Mouse (Mus musculus) olfactory bulb, adult 2 months (tissue): ENCODE measurements around the gene Mrgprd. TPM values are rescaled to one million over a fixed set of nuclear protein-coding genes. Genes with fewer than 3 reads are reported as not detected.

Experiments used
- H3K27ac ChIP-seq: fragments of 200-500 bp; 2 replicates; pipeline ENCODE4 v1.5.1; 2012; ENCODE audit warnings: low read depth, low read length; ENCODE audit not compliant: insufficient read depth
- H3K4me1 ChIP-seq: fragments of 200-500 bp; 2 replicates; pipeline ENCODE4 v1.6.1; 2012; ENCODE audit warnings: low read length; ENCODE audit not compliant: control insufficient read depth, insufficient read depth
- H3K4me3 ChIP-seq: fragments of 200-500 bp; 2 replicates; pipeline ENCODE4 v1.5.1; 2012; ENCODE audit warnings: mild to moderate bottlenecking, low read depth, low read length, moderate library complexity; ENCODE audit not compliant: insufficient read depth
- CTCF ChIP-seq: fragments of 200-500 bp; IDR thresholded peaks from 2 replicates; pipeline ENCODE4 v1.5.1; 2012; ENCODE audit warnings: low read depth, mild to moderate bottlenecking, low read length, moderate library complexity; ENCODE audit not compliant: insufficient read depth
- POLR2A ChIP-seq: fragments of 200-500 bp; IDR thresholded peaks from 2 replicates; pipeline ENCODE4 v1.6.1; 2012; ENCODE audit warnings: mild to moderate bottlenecking, low read depth, low read length, moderate library complexity; ENCODE audit not compliant: insufficient read depth
- WGBS: fragments of 180-500 bp; shearing (Covaris S2); methylation state at CpG from one replicate; pipeline ENCODE4 v1.1.7; 2018; 5-methylcytosine and 5-hydroxymethylcytosine counted together
- polyA plus RNA-seq: library from polyadenylated mRNA; stranded (reverse); fragments of >200 nt; gene quantifications from 2 replicates; pipeline ENCODE4 v1.2.4, GENCODE M21; 2012; ENCODE audit warnings: low replicate concordance; ENCODE audit not compliant: missing spikeins, insufficient read depth, insufficient read length

Gene Mrgprd
- polyA plus RNA-seq, 1 experiment = not detected

DNA sequence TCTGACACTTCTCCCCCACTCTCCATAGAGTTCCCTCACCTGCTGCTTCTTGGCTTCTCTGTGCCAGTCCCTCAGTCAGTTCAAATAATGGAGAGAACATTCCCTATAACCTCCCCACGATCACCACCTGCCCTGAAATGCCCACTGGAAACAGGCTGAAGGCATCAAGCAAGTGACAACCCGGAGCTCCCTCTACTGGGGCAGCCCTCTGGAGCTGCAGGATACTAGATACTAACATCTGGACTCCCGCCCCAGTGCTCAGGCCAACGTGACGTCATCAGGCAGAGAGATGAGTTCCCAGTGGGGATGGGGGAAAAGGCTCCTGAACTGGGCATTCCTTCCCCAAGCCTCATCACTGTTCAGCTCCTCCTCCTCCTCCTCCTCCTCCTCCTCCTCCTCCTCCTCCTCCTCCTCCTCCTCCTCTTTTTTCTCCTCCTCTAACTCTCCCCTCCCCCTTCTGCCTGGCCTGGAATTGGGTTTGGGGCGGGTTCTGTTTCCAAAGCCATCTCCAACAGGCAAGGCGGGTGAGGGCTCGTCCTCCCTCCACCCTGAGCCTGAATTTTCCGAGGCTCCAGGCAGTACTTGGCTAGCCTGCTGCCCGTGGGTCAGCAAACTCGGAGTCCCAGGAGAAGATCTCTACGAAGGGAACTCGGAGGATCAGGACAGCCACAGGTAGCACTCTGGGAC, 14.2 kb upstream of the Mrgprd start, which contains the start of gene Mrgprf:
TSS of gene Mrgprf (plus strand) at position 508 of the 687 bp plus-strand sequence.
- TF ChIP-seq POLR2A = no peak
- TF ChIP-seq CTCF = no peak
- H3K4me3 ChIP-seq = no peak within 1 kb of the TSS
- peaks cover 26% of the 10 kb centered on the region for H3K4me1 ChIP-seq
- 46% methylated on average over 12 of the region's 13 CpGs for WGBS
- H3K27ac ChIP-seq = no peak within 1 kb of the TSS

DNA sequence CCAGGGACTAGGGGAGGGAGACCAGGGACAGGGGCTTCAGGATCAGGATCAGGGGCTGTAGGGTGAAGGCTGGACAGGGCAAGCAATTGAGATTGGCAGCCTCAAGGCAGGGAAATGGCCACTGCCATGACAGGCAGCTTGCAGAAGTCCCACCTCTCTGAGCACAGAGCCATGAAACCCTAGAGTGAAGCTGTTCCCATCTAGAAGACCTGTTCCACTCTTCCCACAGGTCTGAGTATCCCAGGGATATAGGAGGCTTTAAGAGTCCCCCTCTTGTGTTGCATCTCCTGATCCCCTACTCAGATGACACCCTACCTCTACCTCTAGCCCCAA, 13.7 kb upstream of the Mrgprd start:
- H3K27ac ChIP-seq = no peak overlapping the region
- TF ChIP-seq CTCF (no peak), POLR2A (no peak)
- H3K4me1 ChIP-seq = peaks cover 26% of the 10 kb centered on the region
- no peak overlapping the region for H3K4me3 ChIP-seq

DNA sequence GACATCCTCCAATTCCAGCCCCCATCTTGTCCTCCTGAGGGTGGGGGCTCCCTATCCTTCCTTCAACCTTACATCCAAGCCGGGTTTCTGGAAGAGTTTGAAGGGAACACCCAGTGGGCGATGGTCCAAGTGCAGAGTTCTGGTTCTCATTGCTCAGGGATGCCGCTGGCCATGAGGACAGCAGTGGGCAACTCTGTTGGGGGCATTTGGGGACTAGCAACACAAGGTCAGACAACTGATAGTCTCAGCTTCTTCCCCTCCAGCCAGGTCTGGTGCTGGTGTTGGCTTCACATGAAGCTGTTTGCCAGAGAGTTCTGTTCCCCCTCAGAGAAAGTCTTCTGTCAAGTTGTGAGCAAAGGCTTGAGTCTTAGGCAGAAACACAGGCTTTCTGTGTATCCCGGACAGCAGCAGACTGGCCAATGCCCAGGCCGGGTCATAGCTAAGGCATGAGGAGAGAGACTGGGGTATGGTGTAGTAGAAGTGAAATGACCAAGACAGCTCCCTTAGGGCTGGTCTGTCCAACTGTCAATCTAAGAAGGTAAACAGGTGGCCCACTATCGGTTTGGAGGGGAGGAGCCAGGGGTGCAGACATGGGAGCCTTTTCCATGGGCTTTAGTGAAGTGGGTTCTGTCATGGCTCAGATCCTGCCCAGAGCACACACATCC, 13.2 kb upstream of the Mrgprd start:
- 75% methylated on average over 6 of the region's 6 CpGs for WGBS
- H3K27ac ChIP-seq = no peak overlapping the region
- H3K4me1 ChIP-seq = peaks cover 26% of the 10 kb centered on the region
- no peak for TF ChIP-seq CTCF
- no peak for TF ChIP-seq POLR2A
- H3K4me3 ChIP-seq = no peak overlapping the region

DNA sequence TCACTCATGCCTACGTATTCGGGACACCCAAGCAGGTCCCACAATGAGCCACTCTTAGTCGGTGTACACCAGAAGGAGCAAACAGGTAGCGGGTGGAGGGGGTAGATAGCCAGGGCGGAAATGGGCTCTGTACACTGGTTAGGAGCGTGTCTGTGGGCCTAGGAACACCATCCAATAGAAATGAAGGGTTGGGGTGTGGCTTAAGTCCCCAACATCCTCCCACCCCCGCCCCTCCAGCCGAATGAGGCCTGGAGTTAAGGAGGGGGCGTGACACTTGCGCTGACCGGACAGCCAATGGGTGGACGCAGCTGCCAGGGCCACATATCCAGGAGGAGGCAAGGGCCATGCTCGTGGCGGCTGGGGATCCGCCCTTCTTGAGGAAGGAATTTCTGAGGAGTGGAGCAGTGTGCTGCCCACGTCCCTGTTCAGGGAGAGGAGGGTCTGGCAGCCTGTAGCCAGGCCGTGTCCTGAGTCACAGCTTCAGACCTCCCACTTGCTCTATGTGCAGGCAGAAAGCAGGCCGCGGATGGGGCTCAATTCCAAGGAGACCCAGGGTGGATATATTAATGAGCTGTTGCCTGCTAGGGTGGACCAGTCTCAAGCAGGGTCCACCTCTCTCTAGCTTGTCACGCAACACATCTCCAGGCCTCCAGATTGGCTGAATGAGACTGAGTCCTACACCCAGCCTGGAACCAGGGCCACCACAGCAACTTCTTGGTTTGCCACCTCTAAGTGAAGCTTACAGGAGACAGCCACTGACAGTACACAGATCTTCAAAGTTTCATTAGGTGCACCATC, 11.9 kb upstream of the Mrgprd start:
- no peak for TF ChIP-seq POLR2A
- no peak overlapping the region for H3K4me3 ChIP-seq
- WGBS = 29% methylated on average over 20 of the region's 20 CpGs
- no peak overlapping the region for H3K27ac ChIP-seq
- H3K4me1 ChIP-seq = peaks cover 26% of the 10 kb centered on the region

DNA sequence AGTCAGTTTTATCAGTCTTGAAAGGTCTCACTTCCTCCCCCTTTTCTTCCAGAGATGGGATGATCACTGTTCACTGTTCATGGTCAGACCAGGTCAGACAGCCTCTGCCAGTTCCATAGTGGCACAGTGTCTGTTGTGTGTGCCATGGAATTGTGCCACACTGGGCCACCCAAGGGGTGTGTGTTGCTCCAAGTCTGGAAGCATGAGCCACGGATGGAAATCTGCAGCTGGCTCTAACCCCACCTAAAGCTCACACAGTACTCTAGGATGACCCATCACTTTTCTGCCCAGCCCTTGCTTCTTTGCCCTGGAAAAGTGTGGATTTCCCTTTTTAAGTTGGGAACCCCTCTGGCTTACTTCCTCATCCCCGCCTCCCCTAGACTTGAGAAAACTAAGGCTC, 10.5 kb upstream of the Mrgprd start:
- Histone ChIP-seq H3K27ac (no peak overlapping the region), H3K4me3 (no peak overlapping the region), H3K4me1 (peaks cover 24% of the 10 kb centered on the region)
- no peak for TF ChIP-seq POLR2A
- no peak for TF ChIP-seq CTCF
- 77% methylated on average over 2 of the region's 2 CpGs for WGBS

DNA sequence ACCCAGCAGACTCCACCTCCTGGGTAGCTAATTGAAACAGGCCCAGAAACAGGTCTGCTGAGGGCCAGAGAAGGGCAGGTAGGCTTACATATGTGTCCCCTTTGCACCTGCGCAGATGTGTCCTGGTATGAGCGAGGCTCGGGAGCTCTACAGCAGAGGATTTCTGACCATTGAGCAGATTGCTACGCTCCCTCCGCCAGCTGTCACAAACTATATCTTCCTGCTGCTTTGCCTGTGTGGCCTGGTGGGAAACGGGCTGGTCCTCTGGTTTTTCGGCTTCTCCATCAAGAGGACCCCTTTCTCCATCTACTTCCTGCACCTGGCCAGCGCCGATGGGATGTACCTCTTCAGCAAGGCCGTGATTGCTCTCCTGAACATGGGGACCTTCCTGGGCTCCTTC, 7.0 kb upstream of the Mrgprd start:
- Histone ChIP-seq H3K4me3 (no peak overlapping the region), H3K27ac (no peak overlapping the region), H3K4me1 (peaks cover 2% of the 10 kb centered on the region; the same call in 1 of the 2 replicates)
- TF ChIP-seq CTCF = no peak
- TF ChIP-seq POLR2A = no peak
- 93% methylated on average over 10 of the region's 10 CpGs for WGBS

DNA sequence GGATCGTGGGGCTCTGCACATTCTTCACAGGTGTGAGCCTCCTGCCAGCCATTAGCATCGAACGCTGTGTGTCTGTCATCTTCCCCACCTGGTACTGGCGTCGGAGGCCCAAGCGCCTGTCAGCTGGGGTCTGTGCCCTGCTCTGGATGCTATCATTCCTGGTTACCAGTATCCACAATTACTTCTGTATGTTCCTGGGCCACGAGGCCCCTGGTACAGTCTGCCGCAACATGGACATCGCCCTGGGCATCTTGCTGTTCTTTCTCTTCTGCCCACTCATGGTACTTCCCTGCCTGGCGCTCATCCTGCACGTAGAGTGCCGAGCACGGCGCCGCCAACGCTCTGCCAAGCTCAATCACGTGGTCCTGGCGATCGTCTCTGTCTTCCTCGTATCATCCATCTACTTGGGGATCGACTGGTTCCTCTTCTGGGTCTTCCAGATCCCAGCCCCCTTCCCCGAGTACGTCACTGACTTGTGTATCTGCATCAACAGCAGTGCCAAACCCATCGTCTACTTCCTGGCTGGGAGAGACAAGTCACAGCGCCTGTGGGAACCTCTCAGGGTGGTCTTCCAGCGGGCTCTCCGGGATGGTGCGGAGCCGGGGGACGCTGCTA, 6.5 kb upstream of the Mrgprd start:
- 75% methylated on average over 30 of the region's 30 CpGs for WGBS
- Histone ChIP-seq H3K4me1 (no peaks in the 10 kb centered on the region; the same call in 1 of the 2 replicates), H3K4me3 (no peak overlapping the region), H3K27ac (no peak overlapping the region)
- TF ChIP-seq POLR2A (no peak), CTCF (no peak)

DNA sequence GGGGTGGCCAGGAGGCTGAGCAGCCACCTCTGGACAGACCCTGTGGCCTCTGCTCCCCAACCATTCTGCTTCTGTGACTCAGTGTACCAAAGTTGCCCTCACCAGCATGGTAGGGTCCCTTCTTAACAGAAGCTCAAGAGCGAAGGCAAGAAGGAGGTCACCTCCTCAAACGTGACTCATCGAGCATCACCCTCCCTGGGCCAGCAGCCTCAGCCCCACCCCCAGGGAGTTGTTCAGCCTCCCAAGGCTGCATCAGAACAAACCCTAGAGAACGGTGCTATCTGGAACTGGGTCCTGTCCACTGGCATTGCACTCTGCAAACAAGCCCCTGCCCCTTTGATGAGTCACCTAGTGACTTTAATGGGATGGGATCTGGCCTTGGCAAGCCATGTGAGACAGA, 5.8 kb upstream of the Mrgprd start:
- WGBS = 54% methylated on average over 4 of the region's 4 CpGs
- no peaks in the 10 kb centered on the region; the same call in 1 of the 2 replicates for H3K4me1 ChIP-seq
- H3K4me3 ChIP-seq = no peak overlapping the region
- no peak for TF ChIP-seq POLR2A
- TF ChIP-seq CTCF = no peak
- no peak overlapping the region for H3K27ac ChIP-seq

DNA sequence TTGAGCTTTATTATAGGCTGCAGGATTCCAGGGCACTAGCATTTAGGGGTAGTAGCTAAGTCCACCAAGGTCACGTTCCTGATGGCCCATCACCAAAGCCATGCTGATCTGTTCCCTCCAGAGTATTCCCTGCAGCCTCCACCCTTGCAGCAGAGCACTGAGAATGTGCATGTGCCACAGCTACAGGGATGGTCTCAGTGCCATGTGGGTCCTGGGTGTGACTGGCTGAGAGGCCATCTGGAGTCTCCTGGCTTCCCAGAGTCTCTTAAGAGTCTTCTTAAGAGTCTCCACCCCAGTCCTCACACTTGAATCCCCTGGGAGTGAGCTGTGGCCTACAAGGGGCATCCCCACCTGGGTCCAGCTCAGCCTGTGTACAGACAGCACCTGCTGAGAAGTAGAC, 4.8 kb upstream of the Mrgprd start:
- TF ChIP-seq POLR2A (no peak), CTCF (no peak)
- no peaks in the 10 kb centered on the region; the same call in 1 of the 2 replicates for H3K4me1 ChIP-seq
- H3K27ac ChIP-seq = no peak overlapping the region
- 93% methylated on average over 1 of the region's 1 CpGs for WGBS
- no peak overlapping the region for H3K4me3 ChIP-seq
